Mouse (Mus musculus) brain, adult 2 months (tissue): ENCODE measurements around the gene Orc3.
"Not testable (repeated sequence)": the region's sequence is repeated elsewhere in the genome, so short reads cannot be mapped to it uniquely, and the experiment has no call there.

Source experiments
- DNase-seq: peaks from one replicate; pipeline ENCODE4 v3.0.0; 2011; ENCODE audit warnings: low read depth, low spot score

Gene Orc3

GRCm38 (mm10) chr4:34582476-34582875 is 32.3 kb downstream of the Orc3 start:
- DNase-seq: peak; percentile 41

GRCm38 (mm10) chr4:34581990-34582389 is 32.8 kb downstream of the Orc3 start:
- peak; percentile 73 for DNase-seq

- not testable (repeated sequence) for DNase-seq
Observed at GRCm38 (mm10) chr4:34581489-34581888, 33.3 kb downstream of the Orc3 start.

- no peak for DNase-seq
Observed at GRCm38 (mm10) chr4:34579215-34579614, 35.5 kb downstream of the Orc3 start.

- DNase-seq: peak; percentile 54
Observed at GRCm38 (mm10) chr4:34577028-34577427, 37.7 kb downstream of the Orc3 start.

DNA sequence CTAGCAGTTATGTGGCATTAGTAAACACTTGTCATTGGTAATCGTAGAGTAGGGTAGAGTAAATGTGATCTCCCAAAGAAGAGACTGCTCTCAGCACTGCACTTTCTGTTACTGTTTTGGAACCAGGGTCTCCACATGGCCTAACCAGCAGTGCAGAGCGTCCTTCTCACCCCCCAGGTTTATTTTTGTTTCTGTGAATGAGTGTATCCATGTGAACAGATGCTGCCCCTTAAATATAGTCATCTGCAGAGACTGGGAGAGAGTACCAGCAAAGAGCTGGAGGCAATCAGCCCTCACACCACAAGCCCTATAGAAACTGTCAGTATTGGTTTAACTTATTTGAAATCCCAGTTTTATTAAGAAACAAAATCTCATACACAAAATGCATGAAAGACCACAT is 41.9 kb downstream of the Orc3 start:
- DNase-seq: peak; percentile 59

- DNase-seq: no peak
Observed at GRCm38 (mm10) chr4:34566226-34566625, 48.5 kb downstream of the Orc3 start.

- DNase-seq: peak; percentile 72
Observed at GRCm38 (mm10) chr4:34560971-34561370, 53.8 kb downstream of the Orc3 start.

DNA sequence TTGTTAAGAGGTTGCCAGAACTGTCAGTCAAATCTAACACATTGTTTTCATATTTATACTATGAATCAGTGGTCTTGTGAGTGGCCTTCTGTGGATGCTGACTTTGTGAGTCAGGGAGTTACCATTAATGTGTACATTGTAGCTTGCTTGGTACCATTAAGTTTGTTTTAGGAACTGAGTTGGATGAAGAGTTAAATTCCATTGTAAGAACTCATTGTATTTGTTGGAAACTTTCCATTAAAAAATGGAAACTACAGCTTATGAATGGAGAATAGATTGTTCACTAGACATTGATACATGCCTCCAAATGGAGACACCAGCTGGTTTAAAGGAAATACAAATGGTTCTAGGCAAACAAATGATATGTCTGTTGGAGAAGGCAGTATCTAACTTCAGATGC is 58.6 kb downstream of the Orc3 start:
- DNase-seq: no peak

- DNase-seq: no peak
Observed at GRCm38 (mm10) chr4:34555604-34556003, 59.1 kb downstream of the Orc3 start.

DNA sequence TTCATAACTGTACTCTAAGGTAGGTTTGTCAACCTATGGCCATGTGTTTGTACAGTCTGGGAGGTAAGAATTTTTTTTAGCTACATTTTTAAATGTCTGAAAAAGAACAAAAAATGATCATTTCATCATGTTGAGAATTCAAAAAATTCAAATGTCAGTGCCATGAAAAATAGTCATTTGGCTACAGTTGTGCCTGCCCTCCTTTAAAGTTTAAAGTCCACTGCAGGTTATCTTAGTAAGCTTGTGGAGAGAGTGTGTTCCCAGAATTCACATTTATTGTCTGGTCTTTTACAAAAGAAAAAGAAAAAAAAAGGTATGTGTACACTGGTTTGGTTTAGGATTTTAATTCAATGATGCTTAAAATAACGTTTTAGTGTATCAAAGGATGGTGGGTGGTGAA is 60.1 kb downstream of the Orc3 start:
- DNase-seq: no peak

DNA sequence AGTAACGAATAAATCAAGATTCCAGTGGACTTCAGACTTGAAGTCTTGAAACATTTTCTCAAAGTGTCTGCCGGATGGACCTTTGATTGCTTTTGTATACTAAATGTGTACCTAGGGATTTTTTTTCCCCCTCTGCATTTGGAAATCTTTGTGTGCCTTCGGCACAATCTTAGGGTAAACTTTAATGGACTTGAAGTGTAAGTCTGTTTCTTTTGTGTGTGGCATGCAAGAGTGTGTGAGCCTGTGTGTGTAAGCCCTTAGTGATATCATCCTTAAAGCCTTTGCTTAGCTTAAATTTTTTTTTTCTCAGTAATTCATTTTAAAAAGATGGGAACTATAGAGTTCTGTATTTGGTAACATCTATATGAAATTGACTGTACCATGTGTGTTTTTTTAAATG is 62.8 kb downstream of the Orc3 start:
- DNase-seq: no peak

DNA sequence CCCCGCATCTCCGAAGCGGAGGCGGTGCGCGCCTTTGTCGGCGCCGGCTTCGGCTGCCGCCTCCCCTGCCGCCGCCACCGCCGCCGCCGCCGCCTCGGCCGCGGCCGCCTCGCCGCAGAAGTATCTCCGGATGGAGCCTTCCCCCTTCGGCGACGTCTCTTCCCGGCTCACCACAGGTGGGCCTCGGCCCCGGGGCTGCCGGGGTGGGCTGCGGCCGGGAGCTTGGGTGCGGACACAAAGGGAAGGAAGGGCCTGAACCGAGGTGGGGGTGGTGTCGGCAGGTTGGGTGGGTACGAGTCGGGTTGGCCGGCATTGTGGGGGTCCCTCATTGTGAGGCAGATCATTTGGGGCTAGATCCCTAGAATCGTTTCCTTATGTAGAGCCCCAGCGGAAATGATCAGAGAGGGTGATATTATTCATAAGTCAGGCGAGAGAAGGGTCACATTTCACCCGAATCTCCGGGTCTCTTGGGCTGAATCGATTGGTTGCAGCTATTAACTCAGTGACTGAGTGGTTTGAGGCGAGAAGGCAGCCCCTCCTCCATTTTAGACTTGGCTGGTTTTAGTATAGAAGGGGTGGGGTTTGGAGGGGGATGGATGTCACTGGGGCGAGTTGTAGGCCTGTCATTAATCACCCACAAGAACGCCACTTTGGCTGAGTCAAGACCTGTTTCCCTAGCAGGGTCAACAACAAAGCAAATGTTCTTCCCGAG is 63.5 kb downstream of the Orc3 start:
- peak; percentile 62 for DNase-seq

- no peak for DNase-seq
Observed at GRCm38 (mm10) chr4:34550748-34551097, 64.0 kb downstream of the Orc3 start, which contains the start of gene Akirin2. Gene Akirin2 (plus strand): TSS chr4:34550937.

- DNase-seq: peak; percentile 100
Observed at GRCm38 (mm10) chr4:34549981-34550747, 64.6 kb downstream of the Orc3 start.

GRCm38 (mm10) chr4:34529941-34530340 is 84.8 kb downstream of the Orc3 start:
- DNase-seq: peak; percentile 85

GRCm38 (mm10) chr4:34529379-34529778 is 85.4 kb downstream of the Orc3 start:
- peak; percentile 24 for DNase-seq

GRCm38 (mm10) chr4:34528430-34529100 is 86.2 kb downstream of the Orc3 start:
- DNase-seq: peak; percentile 60

GRCm38 (mm10) chr4:34526771-34527170 is 88.0 kb downstream of the Orc3 start:
- DNase-seq: peak; percentile 23

DNA sequence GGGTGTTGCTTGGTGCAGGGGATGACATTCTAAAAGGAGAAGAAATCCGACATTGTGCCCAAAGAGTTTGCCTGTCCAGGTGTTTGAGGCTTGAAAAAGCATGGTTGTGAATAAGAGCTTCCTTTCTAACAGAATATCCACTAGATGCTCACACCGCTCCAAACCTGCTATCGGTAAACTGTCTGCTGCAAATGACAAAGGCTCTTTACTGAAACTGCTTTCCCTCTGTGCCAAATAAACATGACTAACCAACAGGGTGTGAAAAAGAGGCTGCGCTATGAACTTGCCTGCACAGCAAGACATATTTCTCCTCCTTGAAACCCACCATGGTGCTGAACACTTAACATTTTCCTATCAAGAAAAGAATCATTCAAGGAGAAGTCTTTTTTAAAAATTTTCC is 91.2 kb downstream of the Orc3 start:
- peak; percentile 59 for DNase-seq

DNA sequence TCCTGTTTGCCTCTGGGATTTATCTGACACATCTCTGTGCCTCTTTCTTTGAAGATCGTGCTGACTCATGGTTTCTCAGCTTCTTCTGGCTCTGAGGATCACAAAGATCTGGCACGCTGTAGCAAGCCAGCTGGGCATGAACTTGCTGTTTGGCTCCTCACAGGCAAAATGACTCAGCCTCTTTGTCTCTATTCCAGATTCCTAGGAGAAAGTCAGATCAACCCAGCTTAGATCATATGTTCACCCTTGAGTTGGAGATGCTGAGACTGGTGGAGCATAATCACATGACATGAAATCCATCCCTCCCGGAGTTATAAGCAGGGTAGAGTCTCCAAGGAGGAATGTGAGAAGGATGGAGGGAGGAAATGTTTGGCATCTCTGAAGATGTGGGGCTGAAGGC is 91.9 kb downstream of the Orc3 start:
- peak; percentile 99 for DNase-seq
